Mouse (Mus musculus): ENCODE data around the gene Rnf115. TPM values are rescaled to one million over a fixed set of nuclear protein-coding genes. Genes with fewer than 3 reads are reported as not detected.

Rnf115 gene
- total RNA-seq, 1 experiment, result 22.1 TPM

DNA sequence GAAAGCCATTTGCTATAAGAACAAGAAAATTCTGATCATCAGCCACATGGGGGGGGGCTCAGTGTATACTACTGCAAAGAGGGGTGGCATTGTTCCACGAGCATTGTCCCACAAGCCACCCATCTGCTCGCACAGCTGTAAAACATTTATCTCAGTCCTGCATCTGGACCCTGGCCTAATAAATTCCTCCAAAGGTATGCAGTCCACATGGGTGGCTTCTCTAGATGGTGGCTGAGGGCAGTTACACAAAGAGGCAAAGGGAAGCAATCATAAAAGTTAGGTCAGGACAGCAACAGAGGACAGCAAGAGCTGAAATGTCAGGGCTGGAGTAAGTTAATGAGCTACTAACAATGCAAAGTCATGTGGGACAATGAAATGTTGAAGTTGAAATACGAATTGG, 96.2 kb downstream of the Rnf115 start:
- no peak for TF ChIP-seq ZNF384 (IDR thresholded peaks at IDR 0.05; ENCODE audit: low read depth, low read length)
- no peak for TF ChIP-seq CHD2 (IDR thresholded peaks at IDR 0.05; ENCODE audit: low read depth, low read length)
- TF ChIP-seq ZC3H11A (IDR thresholded peaks at IDR 0.05; ENCODE audit: borderline replicate concordance, low read depth, low read length), result no peak
- TF ChIP-seq MAFK (IDR thresholded peaks at IDR 0.05; ENCODE audit: insufficient read depth, low read depth, low read length), result no peak
- no peak for TF ChIP-seq HCFC1 (IDR thresholded peaks at IDR 0.05; ENCODE audit: borderline replicate concordance, insufficient read depth, low read length)
- no peak for DNase-seq (ENCODE audit: low read depth, low spot score)
- in situ Hi-C loops (cut with MboI; ENCODE audit: low sequenced_read_pairs in 2 of 2, unreplicated experiment in 2 of 2), result no loop called here
- Histone ChIP-seq H3K4me1 (ENCODE audit: control insufficient read depth in 2 of 2, insufficient read depth in 2 of 2, low read length in 2 of 2, poor library complexity in 1 of 2) (peaks cover 0 to 1% of the 10 kb centered on the region in 2 experiments; a peak in 2 of 4 replicates), H3K9me3 (ENCODE audit: control insufficient read depth, insufficient read depth, low read depth, low read length) (no peaks in the 10 kb centered on the region), H3K4me3 (ENCODE audit: insufficient read depth in 1 of 2, low read depth in 1 of 2, low read length in 2 of 2, poor library complexity in 1 of 2, severe bottlenecking in 1 of 2) (no peak overlapping the region), H3K27ac (ENCODE audit: insufficient read depth, low read depth, low read length, poor library complexity, severe bottlenecking) (no peak overlapping the region), H3K36me3 (ENCODE audit: control insufficient read depth, insufficient read depth, low read length, poor library complexity, severe bottlenecking) (no peaks in the 10 kb centered on the region; the same call in 1 of the 2 replicates), H3K9ac (ENCODE audit: insufficient read depth, low read depth, low read length, poor library complexity, severe bottlenecking) (no peak overlapping the region)

- in situ Hi-C loops (cut with MboI; ENCODE audit: low sequenced_read_pairs in 2 of 2, unreplicated experiment in 2 of 2), result no loop called here
- H3K36me3 ChIP-seq (ENCODE audit: control insufficient read depth, insufficient read depth, low read length, poor library complexity, severe bottlenecking), result no peaks in the 10 kb centered on the region; the same call in 1 of the 2 replicates
Observed at GRCm38 (mm10) chr3:96824614-96825013, 97.2 kb downstream of the Rnf115 start.

DNA sequence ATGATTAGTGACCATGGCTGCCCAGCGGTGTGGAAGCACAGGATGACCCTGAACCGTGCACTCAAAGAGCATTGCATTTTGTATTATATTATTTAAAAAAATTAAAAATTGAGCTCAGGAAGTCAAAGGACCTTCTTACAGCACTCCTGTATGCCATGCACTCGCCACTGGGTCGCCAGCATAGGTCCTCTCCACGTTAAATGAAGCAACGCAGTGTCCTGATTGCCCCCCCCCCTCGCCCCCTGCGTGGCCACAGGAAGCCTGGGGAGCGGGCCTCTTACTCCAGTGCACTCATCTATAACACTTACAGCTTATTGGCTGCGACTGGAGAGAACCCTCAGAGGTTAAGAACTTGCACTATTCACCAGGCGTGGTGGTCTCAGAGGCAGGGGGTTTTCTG, 97.8 kb downstream of the Rnf115 start:
- no peak overlapping the region for H3K9ac ChIP-seq (ENCODE audit: insufficient read depth, low read depth, low read length, poor library complexity, severe bottlenecking)
- H3K4me3 ChIP-seq (ENCODE audit: insufficient read depth in 1 of 2, low read depth in 1 of 2, low read length in 2 of 2, poor library complexity in 1 of 2, severe bottlenecking in 1 of 2), result no peak overlapping the region
- H3K9me3 ChIP-seq (ENCODE audit: control insufficient read depth, insufficient read depth, low read depth, low read length), result no peaks in the 10 kb centered on the region
- DNase-seq (ENCODE audit: low read depth, low spot score), result no peak
- no peak overlapping the region for H3K27ac ChIP-seq (ENCODE audit: insufficient read depth, low read depth, low read length, poor library complexity, severe bottlenecking)
- H3K4me1 ChIP-seq (ENCODE audit: control insufficient read depth in 2 of 2, insufficient read depth in 2 of 2, low read length in 2 of 2, poor library complexity in 1 of 2), result peaks cover 9 to 11% of the 10 kb centered on the region in 2 experiments; a peak in 3 of 4 replicates
- in situ Hi-C loops (cut with MboI; ENCODE audit: low sequenced_read_pairs in 2 of 2, unreplicated experiment in 2 of 2), result no loop called here
- no peaks in the 10 kb centered on the region; the same call in 1 of the 2 replicates for H3K36me3 ChIP-seq (ENCODE audit: control insufficient read depth, insufficient read depth, low read length, poor library complexity, severe bottlenecking)
- TF ChIP-seq HCFC1 (IDR thresholded peaks at IDR 0.05; ENCODE audit: borderline replicate concordance, insufficient read depth, low read length), result no peak
- no peak for TF ChIP-seq ZC3H11A (IDR thresholded peaks at IDR 0.05; ENCODE audit: borderline replicate concordance, low read depth, low read length)
- no peak for TF ChIP-seq ZNF384 (IDR thresholded peaks at IDR 0.05; ENCODE audit: low read depth, low read length)
- TF ChIP-seq MAFK (IDR thresholded peaks at IDR 0.05; ENCODE audit: insufficient read depth, low read depth, low read length), result no peak
- no peak for TF ChIP-seq CHD2 (IDR thresholded peaks at IDR 0.05; ENCODE audit: low read depth, low read length)

More at GRCm38 (mm10) chr3:96824614-96825013, 97.2 kb downstream of the Rnf115 start:
- Histone ChIP-seq H3K4me3 (ENCODE audit: insufficient read depth in 1 of 2, low read depth in 1 of 2, low read length in 2 of 2, poor library complexity in 1 of 2, severe bottlenecking in 1 of 2) (no peak overlapping the region), H3K9me3 (ENCODE audit: control insufficient read depth, insufficient read depth, low read depth, low read length) (no peaks in the 10 kb centered on the region), H3K27ac (ENCODE audit: insufficient read depth, low read depth, low read length, poor library complexity, severe bottlenecking) (no peak overlapping the region), H3K4me1 (ENCODE audit: control insufficient read depth in 2 of 2, insufficient read depth in 2 of 2, low read length in 2 of 2, poor library complexity in 1 of 2) (peaks cover 5 to 6% of the 10 kb centered on the region in 2 experiments; a peak in 3 of 4 replicates), H3K9ac (ENCODE audit: insufficient read depth, low read depth, low read length, poor library complexity, severe bottlenecking) (no peak overlapping the region)
- no peak for DNase-seq (ENCODE audit: low read depth, low spot score)
- no peak for TF ChIP-seq MAFK (IDR thresholded peaks at IDR 0.05; ENCODE audit: insufficient read depth, low read depth, low read length)
- no peak for TF ChIP-seq ZNF384 (IDR thresholded peaks at IDR 0.05; ENCODE audit: low read depth, low read length)
- no peak for TF ChIP-seq HCFC1 (IDR thresholded peaks at IDR 0.05; ENCODE audit: borderline replicate concordance, insufficient read depth, low read length)
- TF ChIP-seq ZC3H11A (IDR thresholded peaks at IDR 0.05; ENCODE audit: borderline replicate concordance, low read depth, low read length), result no peak
- TF ChIP-seq CHD2 (IDR thresholded peaks at IDR 0.05; ENCODE audit: low read depth, low read length), result no peak

DNA sequence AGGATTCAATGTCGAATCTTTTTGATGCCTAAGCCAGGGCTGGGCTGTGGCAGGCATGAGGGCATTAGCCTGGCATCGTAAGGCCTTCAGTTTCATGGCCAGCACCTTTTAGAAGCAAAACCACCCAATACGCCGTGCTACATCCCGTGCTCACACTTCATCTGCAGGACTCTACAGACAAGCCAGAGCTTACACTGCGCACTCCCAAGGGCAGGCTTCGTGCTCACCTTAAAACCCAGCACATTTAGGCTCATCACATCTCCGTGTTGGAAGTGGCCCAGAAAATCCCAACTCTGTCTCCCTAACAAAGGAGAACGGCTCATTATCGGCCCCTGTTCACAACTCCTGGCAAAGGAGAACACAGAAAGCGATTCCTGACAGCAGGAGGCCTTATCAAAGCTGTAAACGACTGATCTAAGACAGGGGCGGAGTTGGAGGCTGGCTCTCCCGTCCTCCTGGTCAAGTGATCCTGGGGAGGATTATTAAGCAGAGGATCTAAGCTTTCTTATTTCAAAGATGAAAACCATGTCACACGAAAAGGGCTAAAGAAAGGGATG, 100.9 kb downstream of the Rnf115 start:
- H3K4me1 ChIP-seq (ENCODE audit: control insufficient read depth in 2 of 2, insufficient read depth in 2 of 2, low read length in 2 of 2, poor library complexity in 1 of 2), result peaks cover 14 to 20% of the 10 kb centered on the region in 2 experiments; a peak in 3 of 4 replicates
- H3K9ac ChIP-seq (ENCODE audit: insufficient read depth, low read depth, low read length, poor library complexity, severe bottlenecking), result no peak overlapping the region
- H3K36me3 ChIP-seq (ENCODE audit: control insufficient read depth, insufficient read depth, low read length, poor library complexity, severe bottlenecking), result no peaks in the 10 kb centered on the region
- no peaks in the 10 kb centered on the region for H3K9me3 ChIP-seq (ENCODE audit: control insufficient read depth, insufficient read depth, low read depth, low read length)
- no peak overlapping the region for H3K27ac ChIP-seq (ENCODE audit: insufficient read depth, low read depth, low read length, poor library complexity, severe bottlenecking)
- TF ChIP-seq CHD2 (IDR thresholded peaks at IDR 0.05; ENCODE audit: low read depth, low read length), result no peak
- TF ChIP-seq HCFC1 (IDR thresholded peaks at IDR 0.05; ENCODE audit: borderline replicate concordance, insufficient read depth, low read length), result no peak
- TF ChIP-seq ZNF384 (IDR thresholded peaks at IDR 0.05; ENCODE audit: low read depth, low read length), result no peak
- no peak for TF ChIP-seq MAFK (IDR thresholded peaks at IDR 0.05; ENCODE audit: insufficient read depth, low read depth, low read length)
- TF ChIP-seq ZC3H11A (IDR thresholded peaks at IDR 0.05; ENCODE audit: borderline replicate concordance, low read depth, low read length), result no peak
- H3K4me3 ChIP-seq (ENCODE audit: insufficient read depth in 1 of 2, low read depth in 1 of 2, low read length in 2 of 2, poor library complexity in 1 of 2, severe bottlenecking in 1 of 2), result no peak overlapping the region
- DNase-seq (ENCODE audit: low read depth, low spot score), result no peak
- in situ Hi-C loops (cut with MboI; ENCODE audit: low sequenced_read_pairs in 2 of 2, unreplicated experiment in 2 of 2), result no loop called here

Data from ES-E14 (cell line).